Mouse (Mus musculus) liver, adult 2 months (tissue): Measurements from ENCODE around the gene Gm28557. TPM values are rescaled to one million over a fixed set of nuclear protein-coding genes. Genes with fewer than 3 reads are reported as not detected.
"Not testable (repeated sequence)": the region's sequence is repeated elsewhere in the genome, so short reads cannot be mapped to it uniquely, and the experiment has no call there.

Source experiments
- DNase-seq: peaks from one replicate; pipeline ENCODE4 v3.0.0-alpha.2; 2011; ENCODE audit warnings: low read depth, low spot score; ENCODE audit errors: extremely low read depth
- H3K27ac ChIP-seq: fragments of 200-500 bp; replicated peaks from 2 replicates; pipeline ENCODE4 v1.5.1; 2012; ENCODE audit warnings: low read depth, mild to moderate bottlenecking, control low read depth, inconsistent platforms, low read length; ENCODE audit not compliant: insufficient read depth
- H3K27me3 ChIP-seq: fragments of 200-500 bp; 2 replicates; pipeline ENCODE4 v1.6.1; 2012; ENCODE audit warnings: mild to moderate bottlenecking, moderate library complexity, low read length, inconsistent platforms; ENCODE audit not compliant: control insufficient read depth, insufficient read depth
- H3K36me3 ChIP-seq: fragments of 200-500 bp; 2 replicates; pipeline ENCODE4 v1.6.1; 2012; ENCODE audit warnings: low read length, inconsistent platforms; ENCODE audit not compliant: control insufficient read depth, insufficient read depth
- H3K4me1 ChIP-seq: fragments of 200-500 bp; 2 replicates; pipeline ENCODE4 v1.6.1; 2011; ENCODE audit warnings: low read length; ENCODE audit not compliant: control insufficient read depth, insufficient read depth
- H3K4me3 ChIP-seq: fragments of 200-500 bp; 2 replicates; pipeline ENCODE4 v1.5.1; 2011; ENCODE audit warnings: low read depth, mild to moderate bottlenecking, control low read depth, low read length, moderate library complexity; ENCODE audit not compliant: insufficient read depth
- H3K79me2 ChIP-seq: fragments of 200-500 bp; 2 replicates; pipeline ENCODE4 v1.6.1; 2012; ENCODE audit warnings: inconsistent platforms, mild to moderate bottlenecking, low read length, moderate library complexity; ENCODE audit not compliant: control insufficient read depth, insufficient read depth
- H3K9ac ChIP-seq: fragments of 200-500 bp; 2 replicates; pipeline ENCODE4 v1.6.1; 2012; ENCODE audit warnings: low read depth, mild to moderate bottlenecking, control low read depth, inconsistent platforms, low read length
- CTCF ChIP-seq: fragments of 200-500 bp; IDR thresholded peaks from 2 replicates; pipeline ENCODE4 v1.5.1; 2011; ENCODE audit warnings: low read depth, low read length, control low read depth
- POLR2A ChIP-seq: fragments of 200-500 bp; IDR thresholded peaks from 2 replicates; pipeline ENCODE4 v1.6.1; 2011; ENCODE audit warnings: low read length, control low read depth; ENCODE audit not compliant: insufficient read depth; ENCODE audit errors: extremely low read depth
- WGBS: fragments of 180-500 bp; shearing (Covaris S2); methylation state at CpG from one replicate; pipeline ENCODE4 v1.1.7; 2018; 5-methylcytosine and 5-hydroxymethylcytosine counted together
- polyA plus RNA-seq: library from polyadenylated mRNA; depleted of rRNA; stranded (reverse); fragments of >200 nt; gene quantifications from 2 replicates; pipeline ENCODE4 v1.2.3, GENCODE M21; 2012; rRNA removed
- total RNA-seq: library from RNA; depleted of rRNA; stranded (reverse); fragments of >200 nt; gene quantifications from 2 replicates; pipeline ENCODE4 v1.2.3, GENCODE M21; 2014; rRNA removed

The Gm28557 gene
- total RNA-seq (12.7 and 15.5 TPM in 2 replicates), polyA plus RNA-seq (4.5 and 7.1 TPM in 2 replicates)

DNA sequence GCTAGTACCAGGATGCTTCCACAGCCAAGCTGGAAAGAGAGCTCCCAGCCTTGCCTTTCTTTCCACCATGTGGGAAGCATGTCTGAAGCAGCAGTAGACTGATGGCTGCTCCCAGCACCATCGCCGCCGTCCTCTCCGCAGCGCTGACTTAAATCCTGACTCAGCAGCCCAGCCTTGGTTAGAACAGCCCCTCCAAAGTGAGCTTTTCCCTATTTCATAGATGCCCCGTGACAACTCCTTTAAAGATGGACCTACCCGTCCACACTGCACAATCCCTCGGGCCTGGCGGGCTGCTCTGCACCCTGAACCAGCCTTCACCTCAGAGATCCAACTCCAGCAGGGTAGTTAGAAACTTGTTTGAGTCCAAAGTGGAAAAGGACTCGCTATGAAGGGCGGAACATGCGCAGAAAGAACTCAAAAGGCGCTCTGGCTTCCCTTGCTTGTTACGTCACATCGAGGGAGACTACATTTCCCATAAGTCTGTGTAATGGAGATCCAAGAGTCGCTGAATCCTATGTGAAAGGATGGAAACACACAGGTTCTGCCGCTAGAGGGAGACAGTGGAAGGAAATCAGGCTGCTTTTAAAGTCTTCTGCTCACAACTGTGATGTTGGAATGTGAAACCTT lies at the start of gene Gm28557:
Gm28557 (minus strand) TSS at position 411 of the 627 bp plus-strand sequence.
- Histone ChIP-seq H3K79me2 (peaks cover 3% of the 10 kb centered on the region; the same call in 1 of the 2 replicates), H3K27ac (peak within 1 kb of the TSS; percentile 66)
- WGBS, result 0% methylated on average over 17 of the region's 17 CpGs

GRCm38 (mm10) chr13:67128038-67128721 lies 19.8 kb upstream of the Gm28557 start:
- TF ChIP-seq CTCF (no peak), POLR2A (no peak)
- peak; percentile 87 for DNase-seq
- Histone ChIP-seq H3K27ac (peak overlapping the region; percentile 17), H3K27me3 (no peaks in the 10 kb centered on the region), H3K9ac (peak overlapping the region; percentile 72), H3K36me3 (no peaks in the 10 kb centered on the region), H3K79me2 (no peaks in the 10 kb centered on the region), H3K4me1 (no peaks in the 10 kb centered on the region), H3K4me3 (peak overlapping the region; percentile 72)
- under 1% methylated on average over 18 of the region's 18 CpGs for whole genome bisulfite sequencing

More for the DNA sequence above, at the start of gene Gm28557:
- TF ChIP-seq CTCF (peak; percentile 30; the same call in 1 of the 2 replicates), POLR2A (peak; percentile 52; the same call in 1 of the 2 replicates)
- Histone ChIP-seq H3K4me3 (peak within 1 kb of the TSS; percentile 59), H3K4me1 (peaks cover 6% of the 10 kb centered on the region), H3K36me3 (peaks cover 4% of the 10 kb centered on the region; the same call in 1 of the 2 replicates), H3K27me3 (no peaks in the 10 kb centered on the region), H3K9ac (peak within 1 kb of the TSS; percentile 67)
- DNase-seq, result peak; percentile 100

GRCm38 (mm10) chr13:67127507-67127906 lies 19.1 kb upstream of the Gm28557 start:
- H3K36me3 ChIP-seq, H3K9ac ChIP-seq, H3K4me1 ChIP-seq, H3K79me2 ChIP-seq, DNase-seq, H3K27ac ChIP-seq, H3K27me3 ChIP-seq, H3K4me3 ChIP-seq: not testable (repeated sequence)
- WGBS, result 80% methylated on average over 10 of the region's 10 CpGs

DNA sequence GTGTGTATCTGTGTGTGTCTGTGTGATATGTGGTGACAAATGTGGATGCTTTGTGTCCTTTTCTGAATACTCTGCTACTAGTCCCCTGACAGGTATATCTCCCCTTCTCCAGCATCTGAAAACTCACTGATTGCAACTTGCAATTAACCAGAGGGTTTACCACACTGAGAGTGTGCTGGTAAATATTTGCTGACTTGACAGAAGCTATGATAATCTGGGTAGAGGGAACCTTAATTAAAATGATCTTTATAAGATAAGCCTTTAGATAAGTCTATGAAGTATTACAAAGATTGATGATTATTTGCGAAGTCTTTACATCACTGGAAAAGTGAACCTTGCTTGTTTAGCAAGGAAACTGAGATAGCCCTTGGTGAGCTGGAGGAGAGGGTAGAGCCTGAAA lies 16.1 kb upstream of the Gm28557 start:
- Histone ChIP-seq H3K79me2 (no peaks in the 10 kb centered on the region), H3K9ac (no peak overlapping the region), H3K4me1 (no peaks in the 10 kb centered on the region), H3K27me3 (no peaks in the 10 kb centered on the region), H3K36me3 (no peaks in the 10 kb centered on the region), H3K4me3 (no peak overlapping the region), H3K27ac (no peak overlapping the region)
- TF ChIP-seq CTCF (no peak), POLR2A (no peak)
- 86% methylated on average over 1 of the region's 1 CpGs for WGBS
- DNase-seq, result no peak

GRCm38 (mm10) chr13:67121360-67121759 lies 13.0 kb upstream of the Gm28557 start, which contains the start of gene Zfp759:
Gene Zfp759, plus strand, starts transcription at chr13:67121660.
- H3K4me1 ChIP-seq, DNase-seq, H3K36me3 ChIP-seq, H3K9ac ChIP-seq, H3K79me2 ChIP-seq, H3K27me3 ChIP-seq, H3K27ac ChIP-seq, H3K4me3 ChIP-seq: not testable (repeated sequence)

- not testable (repeated sequence) for H3K36me3 ChIP-seq, H3K4me1 ChIP-seq, H3K27me3 ChIP-seq, H3K27ac ChIP-seq, DNase-seq, H3K4me3 ChIP-seq, H3K79me2 ChIP-seq, H3K9ac ChIP-seq
- 91% methylated on average over 8 of the region's 8 CpGs for WGBS
These were observed 7.8 kb upstream of the Gm28557 start, which contains the start of gene Rslcan18 for GRCm38 (mm10) chr13:67116163-67116562. Gene Rslcan18, minus strand, starts transcription at chr13:67116263.
